Mouse (Mus musculus) myocyte (in vitro differentiated cells): ENCODE data around the gene Nbl1.

ENCODE experiments used
- E2F4 ChIP-seq: IDR thresholded peaks from one replicate; pipeline ENCODE4 v1.6.1; 2011; ENCODE audit warnings: mild to moderate bottlenecking, control low read depth, moderate library complexity; ENCODE audit not compliant: insufficient read depth
- POLR2A ChIP-seq: IDR thresholded peaks from one replicate; pipeline ENCODE4 v1.6.1; 2011; ENCODE audit warnings: low read depth, mild to moderate bottlenecking, control low read depth, moderate library complexity; ENCODE audit not compliant: insufficient read length
- POLR2AphosphoS2 ChIP-seq: IDR thresholded peaks from one replicate; pipeline ENCODE4 v1.6.1; 2011; ENCODE audit warnings: low read depth, control low read depth; ENCODE audit not compliant: insufficient read length
- TCF3 ChIP-seq: IDR thresholded peaks from one replicate; pipeline ENCODE4 v1.6.1; 2011; ENCODE audit warnings: low read depth, control low read depth; ENCODE audit not compliant: insufficient read length

- no peak for TF ChIP-seq E2F4
- TF ChIP-seq POLR2AphosphoS2: no peak
- no peak for TF ChIP-seq TCF3
- TF ChIP-seq POLR2A: no peak
These were observed 17.6 kb downstream of the Nbl1 start, which contains the start of gene Htr6 for GRCm38 (mm10) chr4:139075041-139075711.
